Mouse (Mus musculus) thymus, postnatal 0 days (tissue): ENCODE data around the gene Grid2. TPM values are rescaled to one million over a fixed set of nuclear protein-coding genes. Genes with fewer than 3 reads are reported as not detected.
"Not testable (repeated sequence)": the region's sequence is repeated elsewhere in the genome, so short reads cannot be mapped to it uniquely, and the experiment has no call there.

Experiments
- DNase-seq: peaks from one replicate; pipeline ENCODE4 v3.0.0-alpha.2; 2015; ENCODE audit warnings: low spot score
- polyA plus RNA-seq: library from polyadenylated mRNA; unstranded; fragments of >200 nt; fragmentation: Nextera tagmentation; extraction: Ambion mirVana; gene quantifications from 2 replicates; pipeline ENCODE4 v1.2.1, GENCODE M21; 2015

Gene Grid2
- 0.09 and 0.15 TPM in 2 replicates for polyA plus RNA-seq

GRCm38 (mm10) chr6:63255826-63256555 lies at the start of gene Grid2:
Gene Grid2, plus strand, starts transcription at chr6:63255876.
- no peak for DNase-seq

- DNase-seq: no peak
Observed at GRCm38 (mm10) chr6:63250738-63251137, 4.9 kb upstream of the Grid2 start.

- DNase-seq: no peak
Observed at GRCm38 (mm10) chr6:63256556-63257405, 1.1 kb downstream of the Grid2 start.

- DNase-seq: no peak
Observed at GRCm38 (mm10) chr6:63257406-63257845, 1.8 kb downstream of the Grid2 start.

GRCm38 (mm10) chr6:63257876-63258275 lies 2.2 kb downstream of the Grid2 start:
- no peak for DNase-seq

- no peak for DNase-seq
Observed at GRCm38 (mm10) chr6:63259764-63260163, 4.1 kb downstream of the Grid2 start.

GRCm38 (mm10) chr6:63284419-63284818 lies 28.7 kb downstream of the Grid2 start:
- DNase-seq: no peak

GRCm38 (mm10) chr6:63342438-63343004 lies 86.8 kb downstream of the Grid2 start:
- no peak for DNase-seq

- DNase-seq: no peak
Observed at GRCm38 (mm10) chr6:63347015-63347414, 91.3 kb downstream of the Grid2 start.

GRCm38 (mm10) chr6:63381061-63381611 lies 125.5 kb downstream of the Grid2 start:
- no peak for DNase-seq

GRCm38 (mm10) chr6:63401698-63402097 lies 146.0 kb downstream of the Grid2 start:
- DNase-seq: no peak

GRCm38 (mm10) chr6:63417534-63417933 lies 161.9 kb downstream of the Grid2 start:
- no peak for DNase-seq

GRCm38 (mm10) chr6:63432751-63433150 lies 177.1 kb downstream of the Grid2 start:
- DNase-seq: no peak

- DNase-seq: no peak
Observed at GRCm38 (mm10) chr6:63448175-63448574, 192.5 kb downstream of the Grid2 start.

- no peak for DNase-seq
Observed at GRCm38 (mm10) chr6:63482141-63482540, 226.5 kb downstream of the Grid2 start.

- no peak for DNase-seq
Observed at GRCm38 (mm10) chr6:63515016-63515415, 259.3 kb downstream of the Grid2 start.

- DNase-seq: no peak
Observed at GRCm38 (mm10) chr6:63515957-63516356, 260.3 kb downstream of the Grid2 start.

- DNase-seq: no peak
Observed at GRCm38 (mm10) chr6:63531751-63532150, 276.1 kb downstream of the Grid2 start.

- no peak for DNase-seq
Observed at GRCm38 (mm10) chr6:63532901-63533300, 277.2 kb downstream of the Grid2 start.

GRCm38 (mm10) chr6:63547741-63548140 lies 292.1 kb downstream of the Grid2 start:
- DNase-seq: no peak

GRCm38 (mm10) chr6:63568741-63569140 lies 313.1 kb downstream of the Grid2 start:
- DNase-seq: not testable (repeated sequence)

GRCm38 (mm10) chr6:63590681-63591080 lies 335.0 kb downstream of the Grid2 start:
- no peak for DNase-seq
